In genomic region chr13:63502391-63502790, GRCm38 (mm10) we compare ENCODE assay signal across 27 mouse cellular contexts. TPM values are rescaled to one million over a fixed set of nuclear protein-coding genes. Genes with fewer than 3 reads are reported as not detected.
DNase-seq lines count a peak whose midpoint lies in the region; TF ChIP-seq lines count a peak whose summit lies in the region.
"Had no signal": no experiment of that assay in that cellular context is flagged by ENCODE, and none has a peak within 500 bp of the region (broad histone marks: within the 10 kb centered on the region; RNA-seq: fewer than 3 reads in every experiment).

No protein-coding gene starts in this region.

- H3K27me3 ChIP-seq in forebrain, embryonic 10.5 days (ENCODE audit: poor library complexity, severe bottlenecking): peaks cover 14% of the 10 kb centered on the region
- H3K27me3 ChIP-seq: embryonic facial prominence, embryonic 12.5 days; forebrain, embryonic 15.5 days; heart, embryonic 12.5 days; limb, embryonic 12.5 days; liver, embryonic 15.5 days; lung, embryonic 15.5 days; neural tube, embryonic 12.5 days; Patski had no signal

- no peak for DNase-seq in layer of hippocampus, adult 2 months (ENCODE audit: low spot score in 2 of 2)
- no peak for DNase-seq in layer of hippocampus, adult 8-10 months (ENCODE audit: low spot score in 2 of 2)
- DNase-seq in CD4-positive, CD25-positive, alpha-beta regulatory T cell, adult 2 months (ENCODE audit: low read depth, low spot score): peak; percentile 29
- DNase-seq in induced T-regulatory cell, adult 2 months (ENCODE audit: low read depth): peak; percentile 30
- peak; percentile 58 for DNase-seq in thymus, postnatal 4 days
- DNase-seq in forebrain, embryonic 10.5 days (ENCODE audit: extremely low spot score, low spot score): no peak
- DNase-seq in lung, adult 18-20 months: no peak
- DNase-seq: adrenal gland, postnatal 10 days; cerebellum, adult 8-10 months; embryo, embryonic 11 days; gastrocnemius, adult 2 months; gastrocnemius, postnatal 36 days; heart, adult 2 months; kidney, adult 8-10 months; kidney, postnatal 10 days had no signal

- H3K9me3 ChIP-seq in forebrain, embryonic 10.5 days: no peaks in the 10 kb centered on the region; the same call in 1 of the 2 replicates
- H3K9me3 ChIP-seq: embryonic facial prominence, embryonic 12.5 days; forebrain, embryonic 15.5 days; G1E; heart, embryonic 12.5 days; limb, embryonic 12.5 days; liver, embryonic 15.5 days; lung, embryonic 15.5 days; midbrain, embryonic 10.5 days; neural tube, embryonic 12.5 days had no signal

- H3K4me3 ChIP-seq in layer of hippocampus, adult 2 months: no peak overlapping the region
- H3K4me3 ChIP-seq in forebrain, embryonic 10.5 days: no peak overlapping the region
- H3K4me3 ChIP-seq: embryonic facial prominence, embryonic 12.5 days; forebrain, embryonic 15.5 days; gastrocnemius, adult 2 months; heart, adult 2 months; heart, embryonic 12.5 days; limb, embryonic 12.5 days; liver, embryonic 15.5 days; lung, embryonic 15.5 days; midbrain, embryonic 10.5 days; myocyte; neural tube, embryonic 12.5 days had no signal

- H3K36me3 ChIP-seq in forebrain, embryonic 10.5 days (replicated peaks): peaks cover 9% of the 10 kb centered on the region
- H3K36me3 ChIP-seq: forebrain, embryonic 15.5 days; heart, embryonic 12.5 days; liver, embryonic 15.5 days had no signal

- TF ChIP-seq CTCF in layer of hippocampus, adult 2 months (conservative IDR thresholded peaks at IDR 0.05): 0 out of 2 replicates have a peak, but pooled peaks have one; percentile 13

- 92% methylated on average over 2 of the region's 2 CpGs for WGBS in forebrain, embryonic 10.5 days

- H3K27ac ChIP-seq in layer of hippocampus, adult 2 months: no peak overlapping the region
- H3K27ac ChIP-seq in forebrain, embryonic 10.5 days: no peak overlapping the region
- H3K27ac ChIP-seq: embryonic facial prominence, embryonic 12.5 days; forebrain, embryonic 15.5 days; gastrocnemius, adult 2 months; heart, adult 2 months; hindbrain, embryonic 14.5 days; limb, embryonic 12.5 days; liver, embryonic 15.5 days; lung, embryonic 15.5 days; midbrain, embryonic 10.5 days; neural tube, embryonic 12.5 days had no signal

- peaks cover 4% of the 10 kb centered on the region; the same call in 1 of the 2 replicates for H3K4me1 ChIP-seq in forebrain, embryonic 10.5 days
- H3K4me1 ChIP-seq: embryonic facial prominence, embryonic 12.5 days; heart, embryonic 12.5 days; limb, embryonic 12.5 days; lung, embryonic 15.5 days; neural tube, embryonic 12.5 days had no signal

RNA-seq across cellular contexts. Expression of gene Fancc, which starts 5.3 kb away (rescaled TPM):
- 1 to 10 TPM; 6.5 to 9.5 TPM for total RNA-seq in layer of hippocampus, adult 2 months (2021)
- total RNA-seq in layer of hippocampus, adult 8-10 months (2022): 10 to 100 TPM in 1 of 4 experiments, 1 to 10 TPM in 3; 6.8 to 10.5 (median 8.4) TPM
- 22.4 and 23.9 TPM in 2 replicates for polyA plus RNA-seq in forebrain, embryonic 10.5 days (2016; fragmentation: Nextera tagmentation; extraction: Ambion mirVana)

Comparison
In these comparisons a context has a peak if more than half of its experiments do, and no peak if none do; other contexts are left out.
1. DNase-seq: peak in CD4-positive, CD25-positive, alpha-beta regulatory T cell, adult 2 months (single experiment), induced T-regulatory cell, adult 2 months (single experiment) and thymus, postnatal 4 days (single experiment); none in layer of hippocampus, adult 2 months (0 of 2), layer of hippocampus, adult 8-10 months (0 of 2), forebrain, embryonic 10.5 days (single experiment) and lung, adult 18-20 months (0 of 2).